Mouse (Mus musculus): Measurements from ENCODE around the gene St7.

- no peak for TF ChIP-seq POLR2A (IDR thresholded peaks at IDR 0.05; ENCODE audit: low read depth, low read length)
- TF ChIP-seq CTCF (IDR thresholded peaks at IDR 0.05; ENCODE audit: extremely low read depth, insufficient read depth, insufficient read length, insufficient replicate concordance), result no peak
Measured at GRCm38 (mm10) chr6:17974416-17974815, 281.7 kb downstream of the St7 start.
